9 mouse cellular contexts compared by ENCODE assay signal in genomic region chr16:64748237-64748636, GRCm38 (mm10). TPM values are rescaled to one million over a fixed set of nuclear protein-coding genes. Genes with fewer than 3 reads are reported as not detected.
DNase-seq lines count a peak whose midpoint lies in the region; ATAC-seq and TF ChIP-seq lines count a peak whose summit lies in the region.
"Had no signal": no experiment of that assay in that cellular context is flagged by ENCODE, and none has a peak within 500 bp of the region (broad histone marks: within the 10 kb centered on the region; RNA-seq: fewer than 3 reads in every experiment).

No protein-coding gene starts in this region.

- no peak overlapping the region for H3K27ac ChIP-seq in heart, postnatal 0 days (ENCODE audit: low read depth)
- H3K27ac ChIP-seq: macrophage had no signal

- peak; percentile 41 for DNase-seq in heart, postnatal 0 days (ENCODE audit: low spot score)
- no peak for DNase-seq in heart, adult 9 months (ENCODE audit: low spot score in 2 of 2)
- DNase-seq in MN1 (ENCODE audit: low spot score), result peak; percentile 56
- peak; percentile 88 to 89 for DNase-seq in cerebellum, postnatal 14 days
- peak; percentile 31 to 81 for DNase-seq in frontal cortex, postnatal 14 days (ENCODE audit: low spot score in 2 of 2)
- DNase-seq in layer of hippocampus, adult 9-10 months (ENCODE audit: low spot score), result peak; percentile 61
- peak; percentile 88 for DNase-seq in lung, postnatal 36 days
- DNase-seq in right cerebral cortex, postnatal 36 days (ENCODE audit: low spot score in 2 of 2), result peak; percentile 35 to 66

- no peak overlapping the region for H3K4me2 ChIP-seq in heart, postnatal 0 days (ENCODE audit: low read depth, low read length)

- TF ChIP-seq CTCF in heart, postnatal 0 days (IDR thresholded peaks at IDR 0.05; ENCODE audit: low read depth), result peak; percentile 91

- H3K27me3 ChIP-seq in heart, postnatal 0 days (ENCODE audit: control insufficient read depth, insufficient read depth, low read length), result no peaks in the 10 kb centered on the region

- no peak for ATAC-seq in heart, postnatal 0 days (ENCODE audit: insufficient read depth, low read depth)

- no peak overlapping the region for H3K9ac ChIP-seq in heart, postnatal 0 days (replicated peaks; ENCODE audit: low read depth, low read length)

- WGBS in heart, postnatal 0 days, result 7% methylated on average over 10 of the region's 10 CpGs

- no peaks in the 10 kb centered on the region for H3K4me1 ChIP-seq in heart, postnatal 0 days (ENCODE audit: control insufficient read depth, insufficient read depth)

- H3K36me3 ChIP-seq in heart, postnatal 0 days (replicated peaks; ENCODE audit: control insufficient read depth, insufficient read depth, low read length), result no peaks in the 10 kb centered on the region

- no peak overlapping the region for H3K4me3 ChIP-seq in heart, postnatal 0 days (ENCODE audit: low read depth, low read length)

- H3K9me3 ChIP-seq in heart, postnatal 0 days (replicated peaks; ENCODE audit: control insufficient read depth, low read length), result no peaks in the 10 kb centered on the region

- no peak for TF ChIP-seq EP300 in heart, postnatal 0 days (IDR thresholded peaks at IDR 0.05; ENCODE audit: low read depth)

RNA-seq across cellular contexts. Expression of gene 4930453N24Rik, which starts 22.7 kb away (rescaled TPM):
- total RNA-seq in heart, postnatal 0 days (2014; rRNA removed; ENCODE audit: low replicate concordance), result 11.9 and 12.2 TPM in 2 replicates
- 17.7 and 19.2 TPM in 2 replicates for polyA plus RNA-seq in heart, postnatal 0 days (2015; fragmentation: Nextera tagmentation; extraction: Ambion mirVana)

Comparison
In these comparisons a context has a peak if more than half of its experiments do, and no peak if none do; other contexts are left out.
1. DNase-seq: peak in heart, postnatal 0 days (single experiment), MN1 (single experiment), cerebellum, postnatal 14 days (2 of 2), frontal cortex, postnatal 14 days (2 of 2), layer of hippocampus, adult 9-10 months (single experiment), lung, postnatal 36 days (single experiment) and right cerebral cortex, postnatal 36 days (2 of 2); none in heart, adult 9 months (0 of 2).